Mouse (Mus musculus): ENCODE data around the gene Ttc37.

GRCm38 (mm10) chr13:76199943-76200342 lies 101.4 kb downstream of the Ttc37 start:
- TF ChIP-seq CTCF (IDR thresholded peaks at IDR 0.05; ENCODE audit: borderline replicate concordance, insufficient read depth, low read length) (no peak), POLR2A (IDR thresholded peaks at IDR 0.05; ENCODE audit: low read depth, low read length) (no peak)
